Mouse (Mus musculus) MEL (cell line): Measurements from ENCODE around the gene Olfr689. TPM values are rescaled to one million over a fixed set of nuclear protein-coding genes. Genes with fewer than 3 reads are reported as not detected.

Source experiments
- DNase-seq: peaks from one replicate; pipeline ENCODE4 v3.0.0; 2011; ENCODE audit warnings: low read depth, low spot score
- H3K27ac ChIP-seq: 2 replicates; pipeline ENCODE4 v1.5.1; 2012; ENCODE audit warnings: low read depth, mild to moderate bottlenecking, control low read depth, low read length, moderate library complexity; ENCODE audit not compliant: control insufficient read depth
- H3K27me3 ChIP-seq, 2 experiments: fragments of 150-350 bp in 1 of 2; sonication (generic) in 1 of 2; 2 replicates each; pipeline ENCODE4 v1.6.1; 2012; ENCODE audit warnings: low read length in 2 of 2, mild to moderate bottlenecking in 2 of 2, improper control_type of control experiment in 1 of 2, moderate library complexity in 1 of 2; ENCODE audit not compliant: insufficient read depth in 2 of 2, control insufficient read depth in 1 of 2
- H3K36me3 ChIP-seq, 2 experiments: 2 replicates each; pipeline ENCODE4 v1.6.1; 2012 to 2014; ENCODE audit warnings: low read length in 2 of 2, improper control_type of control experiment in 1 of 2, inconsistent platforms in 1 of 2, mild to moderate bottlenecking in 1 of 2; ENCODE audit not compliant: insufficient read depth in 2 of 2, control insufficient read depth in 1 of 2
- H3K4me1 ChIP-seq, 2 experiments: fragments of 150-350 bp in 1 of 2; sonication (generic) in 1 of 2; 2 replicates each; pipeline ENCODE4 v1.6.1; 2012; ENCODE audit warnings: low read length in 2 of 2, improper control_type of control experiment in 1 of 2, mild to moderate bottlenecking in 1 of 2; ENCODE audit not compliant: insufficient read depth in 2 of 2, control insufficient read depth in 1 of 2
- H3K4me3 ChIP-seq, 2 experiments: fragments of 150-350 bp in 1 of 2; sonication (generic) in 1 of 2; 2 replicates each; pipeline ENCODE4 v1.5.1; 2012; ENCODE audit warnings: low read depth in 2 of 2, low read length in 2 of 2, mild to moderate bottlenecking in 2 of 2, moderate library complexity in 2 of 2, control low read depth in 1 of 2, improper control_type of control experiment in 1 of 2; ENCODE audit not compliant: control insufficient read depth in 1 of 2, insufficient read depth in 1 of 2
- H3K79me2 ChIP-seq: 2 replicates; pipeline ENCODE4 v1.6.1; 2012; ENCODE audit warnings: mild to moderate bottlenecking, low read length, moderate library complexity; ENCODE audit not compliant: control insufficient read depth, poor library complexity, insufficient read depth
- H3K9ac ChIP-seq: 2 replicates; pipeline ENCODE4 v1.6.1; 2012; ENCODE audit warnings: low read depth, mild to moderate bottlenecking, control low read depth, low read length, moderate library complexity; ENCODE audit not compliant: control insufficient read depth, poor library complexity, severe bottlenecking
- H3K9me3 ChIP-seq: fragments of 150-350 bp; sonication (generic); replicated peaks from 2 replicates; pipeline ENCODE4 v1.6.1; 2012; ENCODE audit warnings: mild to moderate bottlenecking, low read length, improper control_type of control experiment, moderate library complexity; ENCODE audit not compliant: insufficient read depth
- CHD2 ChIP-seq: IDR thresholded peaks from 2 replicates; pipeline ENCODE4 v1.6.1; 2011; ENCODE audit warnings: low read length, improper control_type of control experiment
- EP300 ChIP-seq, 2 experiments: IDR thresholded peaks; 2 replicates each; pipeline ENCODE4 v1.6.1; 2011; ENCODE audit warnings: improper control_type of control experiment in 2 of 2, low read length in 2 of 2, low read depth in 1 of 2, mild to moderate bottlenecking in 1 of 2
- ETS1 ChIP-seq: IDR thresholded peaks from 2 replicates; pipeline ENCODE4 v1.6.1; 2012; ENCODE audit warnings: low read depth, mild to moderate bottlenecking, inconsistent platforms, low read length, improper control_type of control experiment, moderate library complexity
- GABPA ChIP-seq: IDR thresholded peaks from 2 replicates; pipeline ENCODE4 v1.6.1; 2012; ENCODE audit warnings: low read depth, mild to moderate bottlenecking, inconsistent platforms, low read length, improper control_type of control experiment, moderate library complexity
- GATA1 ChIP-seq: IDR thresholded peaks from 2 replicates; pipeline ENCODE4 v1.6.1; 2011; ENCODE audit warnings: low read depth, low read length, improper control_type of control experiment
- MAFK ChIP-seq: IDR thresholded peaks from 2 replicates; pipeline ENCODE4 v1.6.1; 2011; ENCODE audit warnings: low read depth, mild to moderate bottlenecking, low read length, improper control_type of control experiment, borderline replicate concordance
- MAX ChIP-seq: IDR thresholded peaks from 2 replicates; pipeline ENCODE4 v1.6.1; 2011; ENCODE audit warnings: low read length, improper control_type of control experiment
- MEF2A ChIP-seq: IDR thresholded peaks from 2 replicates; pipeline ENCODE4 v1.6.1; 2014; ENCODE audit warnings: low read depth, mild to moderate bottlenecking, inconsistent platforms, low read length, improper control_type of control experiment; ENCODE audit not compliant: poor library complexity, insufficient replicate concordance, severe bottlenecking; ENCODE audit errors: extremely low read depth
- MXI1 ChIP-seq: IDR thresholded peaks from 2 replicates; pipeline ENCODE4 v1.6.1; 2011; ENCODE audit warnings: mild to moderate bottlenecking, low read depth, low read length, improper control_type of control experiment
- MYC ChIP-seq: IDR thresholded peaks from 2 replicates; pipeline ENCODE4 v1.6.1; 2011; ENCODE audit warnings: low read depth, mild to moderate bottlenecking, low read length, improper control_type of control experiment, moderate library complexity
- NELFE ChIP-seq: IDR thresholded peaks from 2 replicates; pipeline ENCODE4 v1.6.1; 2011; ENCODE audit warnings: low read depth, low read length, improper control_type of control experiment
- NRF1 ChIP-seq: IDR thresholded peaks from 2 replicates; pipeline ENCODE4 v1.6.1; 2014; ENCODE audit warnings: low read depth, mild to moderate bottlenecking, inconsistent platforms, low read length, improper control_type of control experiment, moderate library complexity; ENCODE audit not compliant: poor library complexity, insufficient read depth, severe bottlenecking
- POLR2AphosphoS2 ChIP-seq: IDR thresholded peaks from 2 replicates; pipeline ENCODE4 v1.6.1; 2011; ENCODE audit warnings: low read length, improper control_type of control experiment
- POLR2AphosphoS5 ChIP-seq: IDR thresholded peaks from 2 replicates; pipeline ENCODE4 v1.6.1; 2012; ENCODE audit warnings: low read depth, borderline replicate concordance, mild to moderate bottlenecking, inconsistent platforms, low read length, moderate library complexity, mixed read lengths
- RCOR1 ChIP-seq: IDR thresholded peaks from 2 replicates; pipeline ENCODE4 v1.6.1; 2012; ENCODE audit warnings: low read depth, mild to moderate bottlenecking, inconsistent platforms, low read length, improper control_type of control experiment
- SIN3A ChIP-seq: IDR thresholded peaks from 2 replicates; pipeline ENCODE4 v1.6.1; 2012; ENCODE audit warnings: low read length, improper control_type of control experiment, inconsistent platforms
- TAL1 ChIP-seq: IDR thresholded peaks from 2 replicates; pipeline ENCODE4 v1.6.1; 2012; ENCODE audit warnings: mild to moderate bottlenecking, inconsistent platforms, low read length, moderate library complexity, mixed read lengths
- TCF12 ChIP-seq: IDR thresholded peaks from 2 replicates; pipeline ENCODE4 v1.6.1; 2014; ENCODE audit warnings: low read depth, mild to moderate bottlenecking, inconsistent platforms, low read length, improper control_type of control experiment, moderate library complexity
- USF1 ChIP-seq: IDR thresholded peaks from 2 replicates; pipeline ENCODE4 v1.6.1; 2014; ENCODE audit warnings: low read depth, mild to moderate bottlenecking, inconsistent platforms, low read length, improper control_type of control experiment, moderate library complexity
- USF2 ChIP-seq, 2 experiments: IDR thresholded peaks; 2 replicates each; pipeline ENCODE4 v1.6.1; 2011 to 2012; ENCODE audit warnings: improper control_type of control experiment in 2 of 2, low read length in 2 of 2, borderline replicate concordance in 1 of 2, inconsistent platforms in 1 of 2, low read depth in 1 of 2, mild to moderate bottlenecking in 1 of 2; ENCODE audit not compliant: insufficient read depth in 1 of 2
- ZKSCAN1 ChIP-seq: IDR thresholded peaks from 2 replicates; pipeline ENCODE4 v1.6.1; 2012; ENCODE audit warnings: low read depth, mild to moderate bottlenecking, inconsistent platforms, low read length, improper control_type of control experiment, moderate library complexity
- ZNF384 ChIP-seq: IDR thresholded peaks from 2 replicates; pipeline ENCODE4 v1.6.1; 2012; ENCODE audit warnings: low read depth, mild to moderate bottlenecking, inconsistent platforms, low read length, improper control_type of control experiment
- polyA plus RNA-seq, 2 experiments: library from polyadenylated mRNA; stranded (reverse) in 1 of 2; unstranded in 1 of 2; fragments of >175 nt in 1 of 2; fragments of >200 nt in 1 of 2; gene quantifications; 2 replicates each; pipeline versions ENCODE4 v1.2.1 to v1.2.4; 2012; ENCODE audit warnings: low replicate concordance in 2 of 2, low read depth in 1 of 2; ENCODE audit not compliant: insufficient read length in 2 of 2, insufficient read depth in 1 of 2, missing spikeins in 1 of 2
- total RNA-seq: library from RNA; depleted of rRNA; stranded (reverse); fragments of 300-350 nt; gene quantifications from 2 replicates; pipeline ENCODE4 v1.2.3, GENCODE M21; 2012; rRNA removed

The Olfr689 gene
- total RNA-seq, result not detected in 2 replicates
- not detected for polyA plus RNA-seq

DNA sequence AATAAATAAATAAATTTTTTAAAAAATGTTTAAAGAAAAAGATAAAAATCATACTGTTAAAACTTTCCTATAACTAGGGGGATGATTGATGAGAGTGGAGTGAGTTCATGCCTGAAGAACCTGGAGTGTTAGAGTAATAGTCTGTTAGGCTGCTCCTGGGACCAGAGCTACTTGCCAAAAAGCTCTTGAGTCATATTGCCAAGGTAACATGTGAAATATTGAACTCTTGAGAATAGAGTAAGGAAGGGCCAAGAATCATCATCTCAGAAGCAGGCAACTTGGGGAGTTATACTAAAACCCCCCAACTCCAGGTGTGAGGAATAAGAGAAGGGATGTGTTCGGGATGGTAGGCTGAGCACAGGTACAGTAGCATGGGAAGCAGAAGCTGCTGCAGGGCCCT, at the start of gene Olfr689:
Olfr689 (plus strand) TSS at position 301 of the 400 bp plus-strand sequence.
- Histone ChIP-seq H3K79me2 (no peaks in the 10 kb centered on the region), H3K27me3 (no peaks in the 10 kb centered on the region), H3K4me3 (no peak within 1 kb of the TSS), H3K9ac (no peak within 1 kb of the TSS), H3K27ac (no peak within 1 kb of the TSS), H3K36me3 (no peaks in the 10 kb centered on the region), H3K9me3 (no peaks in the 10 kb centered on the region), H3K4me1 (no peaks in the 10 kb centered on the region)
- no peak for DNase-seq
- TF ChIP-seq CHD2 (no peak), GATA1 (no peak), MYC (no peak), TAL1 (no peak), ZKSCAN1 (no peak), USF2 (IDR thresholded peaks at IDR 0.05; ENCODE audit: borderline replicate concordance in 1 of 2, insufficient read depth in 1 of 2, low read depth in 1 of 2, low read length in 2 of 2) (no peak), ETS1 (no peak), SIN3A (no peak), POLR2AphosphoS5 (no peak), TCF12 (no peak), RCOR1 (no peak), POLR2AphosphoS2 (no peak)

DNA sequence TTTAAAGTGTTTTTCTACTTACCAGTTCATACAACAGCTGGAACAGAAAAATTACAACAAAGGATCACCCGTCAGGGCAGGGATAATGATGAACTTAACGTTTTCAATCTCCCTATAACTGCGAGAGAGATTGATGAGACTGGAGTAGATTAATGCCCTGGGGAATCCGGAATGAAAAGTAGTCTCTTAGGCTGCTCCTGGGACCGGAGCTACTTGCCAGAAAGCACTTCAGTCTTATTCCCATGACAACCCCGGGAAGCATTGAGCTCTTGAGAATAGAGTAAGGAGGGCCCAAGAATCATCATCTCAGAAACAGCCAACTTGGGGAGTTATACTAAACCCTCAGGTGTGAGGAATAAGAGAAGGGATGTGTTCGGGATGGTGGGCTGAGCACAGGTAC, 38.5 kb upstream of the Olfr689 start:
- Histone ChIP-seq H3K9ac (no peak overlapping the region), H3K9me3 (no peaks in the 10 kb centered on the region), H3K4me1 (no peaks in the 10 kb centered on the region), H3K36me3 (no peaks in the 10 kb centered on the region), H3K79me2 (no peaks in the 10 kb centered on the region), H3K27me3 (no peaks in the 10 kb centered on the region), H3K27ac (no peak overlapping the region), H3K4me3 (no peak overlapping the region)
- no peak for DNase-seq
- no peak for TF ChIP-seq CHD2
- no peak for TF ChIP-seq RCOR1
- TF ChIP-seq NELFE, result no peak
- no peak for TF ChIP-seq EP300 (IDR thresholded peaks at IDR 0.05; ENCODE audit: low read depth in 1 of 2, low read length in 2 of 2)
- TF ChIP-seq MAFK, result no peak
- TF ChIP-seq MXI1, result no peak
- TF ChIP-seq MEF2A, result no peak
- TF ChIP-seq ZNF384, result no peak
- no peak for TF ChIP-seq ETS1
- no peak for TF ChIP-seq NRF1
- no peak for TF ChIP-seq USF2 (IDR thresholded peaks at IDR 0.05; ENCODE audit: borderline replicate concordance in 1 of 2, insufficient read depth in 1 of 2, low read depth in 1 of 2, low read length in 2 of 2)
- TF ChIP-seq GABPA, result no peak
- TF ChIP-seq USF1, result no peak
- TF ChIP-seq MAX, result no peak
